Mouse (Mus musculus) CD4-positive naive resting alpha-beta T cell, adult 57 days (primary cell): ENCODE data around the gene Spaca7. TPM values are rescaled to one million over a fixed set of nuclear protein-coding genes. Genes with fewer than 3 reads are reported as not detected.

Source experiments
- total RNA-seq: library from RNA; stranded (reverse); gene quantifications from one replicate; pipeline ENCODE4 v1.2.4, GENCODE M21; 2023

Spaca7 gene
- not detected for total RNA-seq

GRCm38 (mm10) chr8:12572814-12573534, at the start of gene Spaca7:
Gene Spaca7 (plus strand): TSS chr8:12573029.

Other genes with a start within 250 kb of the Spaca7 start
- not detected for gene Sox1, start 177.7 kb upstream of the Spaca7 start, total RNA-seq
- 61.7 TPM for gene Tubgcp3, start 99.2 kb downstream of the Spaca7 start, total RNA-seq
- 49.0 TPM for gene Atp11a, start 184.0 kb downstream of the Spaca7 start, total RNA-seq